Mouse (Mus musculus) liver, adult 2 months (tissue): Measurements from ENCODE around the gene Tnfsf9.

Source experiments
- CTCF ChIP-seq: fragments of 200-500 bp; IDR thresholded peaks from 2 replicates; pipeline ENCODE4 v1.5.1; 2011; ENCODE audit warnings: low read depth, low read length, control low read depth
- POLR2A ChIP-seq: fragments of 200-500 bp; IDR thresholded peaks from 2 replicates; pipeline ENCODE4 v1.6.1; 2011; ENCODE audit warnings: low read length, control low read depth; ENCODE audit not compliant: insufficient read depth; ENCODE audit errors: extremely low read depth

GRCm38 (mm10) chr17:57131793-57132192 is 26.7 kb downstream of the Tnfsf9 start:
- no peak for TF ChIP-seq CTCF
- TF ChIP-seq POLR2A = no peak
